Comparison of ENCODE assay signal across 18 mouse cellular contexts in genomic region chrX:13278996-13279395, GRCm38 (mm10). TPM values are rescaled to one million over a fixed set of nuclear protein-coding genes. Genes with fewer than 3 reads are reported as not detected.
DNase-seq lines count a peak whose midpoint lies in the region; ATAC-seq and TF ChIP-seq lines count a peak whose summit lies in the region.
"Had no signal": no experiment of that assay in that cellular context is flagged by ENCODE, and none has a peak within 500 bp of the region (broad histone marks: within the 10 kb centered on the region; RNA-seq: fewer than 3 reads in every experiment).

No protein-coding gene starts in this region.

- no peak overlapping the region for H3K4me2 ChIP-seq in hindbrain, postnatal 0 days (ENCODE audit: low read depth, low read length)
- peak overlapping the region; percentile 59; the same call in 1 of the 2 replicates for H3K4me2 ChIP-seq in embryonic facial prominence, embryonic 14.5 days (ENCODE audit: low read depth, low read length)
- no peak overlapping the region for H3K4me2 ChIP-seq in midbrain, embryonic 16.5 days (ENCODE audit: low read length)

- TF ChIP-seq CTCF in hindbrain, postnatal 0 days (IDR thresholded peaks at IDR 0.05; ENCODE audit: low read depth), result no peak

- H3K27ac ChIP-seq in hindbrain, embryonic 10.5 days, result peak overlapping the region; percentile 100
- H3K27ac ChIP-seq in hindbrain, postnatal 0 days, result no peak overlapping the region
- H3K27ac ChIP-seq in embryonic facial prominence, embryonic 14.5 days (replicated peaks; ENCODE audit: low read depth, low read length), result no peak overlapping the region
- peak overlapping the region; percentile 31 for H3K27ac ChIP-seq in midbrain, embryonic 16.5 days (ENCODE audit: low read length)

- H3K9me3 ChIP-seq in hindbrain, embryonic 10.5 days, result no peaks in the 10 kb centered on the region
- no peaks in the 10 kb centered on the region for H3K9me3 ChIP-seq in hindbrain, postnatal 0 days (ENCODE audit: low read length)
- no peaks in the 10 kb centered on the region for H3K9me3 ChIP-seq in embryonic facial prominence, embryonic 14.5 days (ENCODE audit: control insufficient read depth, low read length)
- H3K9me3 ChIP-seq in midbrain, embryonic 16.5 days (replicated peaks; ENCODE audit: control insufficient read depth, low read length, poor library complexity, severe bottlenecking), result no peaks in the 10 kb centered on the region
- H3K9me3 ChIP-seq: embryonic facial prominence, embryonic 12.5 days; G1E; intestine, embryonic 15.5 days; kidney, embryonic 15.5 days; limb, embryonic 15.5 days; stomach, embryonic 15.5 days had no signal

- 75% methylated on average over 17 of the region's 17 CpGs for WGBS in hindbrain, embryonic 10.5 days
- WGBS in hindbrain, postnatal 0 days, result 80% methylated on average over 17 of the region's 17 CpGs
- 82% methylated on average over 17 of the region's 17 CpGs for WGBS in embryonic facial prominence, embryonic 14.5 days
- WGBS in midbrain, embryonic 16.5 days, result 70% methylated on average over 17 of the region's 17 CpGs

- H3K27me3 ChIP-seq in hindbrain, embryonic 10.5 days (ENCODE audit: insufficient read depth, poor library complexity, severe bottlenecking), result peaks cover 18% of the 10 kb centered on the region
- no peaks in the 10 kb centered on the region for H3K27me3 ChIP-seq in hindbrain, postnatal 0 days (ENCODE audit: insufficient read depth, low read length)
- 0 out of 2 replicates have a peak, but pooled peaks cover 4% of the 10 kb centered on the region for H3K27me3 ChIP-seq in embryonic facial prominence, embryonic 14.5 days (replicated peaks; ENCODE audit: control insufficient read depth, insufficient read depth, low read length)
- no peaks in the 10 kb centered on the region for H3K27me3 ChIP-seq in midbrain, embryonic 16.5 days (ENCODE audit: control insufficient read depth, insufficient read depth, low read depth, low read length)
- H3K27me3 ChIP-seq: intestine, embryonic 15.5 days; limb, embryonic 15.5 days; stomach, embryonic 15.5 days had no signal

- peaks cover 12% of the 10 kb centered on the region; the same call in 1 of the 2 replicates for H3K4me1 ChIP-seq in hindbrain, embryonic 10.5 days (replicated peaks)
- no peaks in the 10 kb centered on the region for H3K4me1 ChIP-seq in hindbrain, postnatal 0 days (ENCODE audit: insufficient read depth, low read length)
- 0 out of 2 replicates have a peak, but pooled peaks cover 4% of the 10 kb centered on the region for H3K4me1 ChIP-seq in embryonic facial prominence, embryonic 14.5 days (ENCODE audit: control insufficient read depth, insufficient read depth, low read length)
- H3K4me1 ChIP-seq in midbrain, embryonic 16.5 days (ENCODE audit: control insufficient read depth, insufficient read depth, low read length), result peaks cover 15% of the 10 kb centered on the region
- H3K4me1 ChIP-seq: embryonic facial prominence, embryonic 12.5 days; intestine, embryonic 15.5 days; stomach, embryonic 15.5 days had no signal

- intact Hi-C loops in left cerebral cortex, postnatal 36 days (cut with DNase I), result no loop called here

- H3K9ac ChIP-seq in hindbrain, postnatal 0 days (replicated peaks; ENCODE audit: low read length), result no peak overlapping the region
- H3K9ac ChIP-seq in embryonic facial prominence, embryonic 14.5 days (ENCODE audit: low read depth, low read length), result no peak overlapping the region
- no peak overlapping the region for H3K9ac ChIP-seq in midbrain, embryonic 16.5 days (ENCODE audit: low read depth, low read length)
- H3K9ac ChIP-seq: intestine, embryonic 15.5 days; limb, embryonic 15.5 days; stomach, embryonic 15.5 days had no signal

- ATAC-seq in hindbrain, postnatal 0 days, result no peak
- no peak for ATAC-seq in embryonic facial prominence, embryonic 14.5 days (ENCODE audit: low read depth)
- no peak for ATAC-seq in midbrain, embryonic 16.5 days
- ATAC-seq: intestine, embryonic 15.5 days had no signal

- DNase-seq in hindbrain, embryonic 10.5 days (ENCODE audit: low spot score), result no peak
- DNase-seq in hindbrain, postnatal 0 days (ENCODE audit: low spot score), result no peak
- peak; percentile 61 for DNase-seq in R1 (ENCODE audit: low read depth, low spot score)
- DNase-seq in embryonic facial prominence, embryonic 14.5 days (ENCODE audit: low spot score), result no peak
- no peak for DNase-seq in right cerebral cortex, adult 2 months (ENCODE audit: low spot score in 2 of 2)
- DNase-seq in left cerebral cortex, postnatal 36 days (ENCODE audit: low spot score in 2 of 2), result no peak
- DNase-seq: cerebellum, postnatal 36 days; gastrocnemius, postnatal 25 days; heart, postnatal 14 days; retina, postnatal 1 day; thymus, adult 2 months had no signal

- no peak overlapping the region for H3K4me3 ChIP-seq in hindbrain, embryonic 10.5 days
- no peak overlapping the region for H3K4me3 ChIP-seq in hindbrain, postnatal 0 days (ENCODE audit: low read length)
- no peak overlapping the region for H3K4me3 ChIP-seq in embryonic facial prominence, embryonic 14.5 days (ENCODE audit: low read depth, low read length)
- H3K4me3 ChIP-seq in midbrain, embryonic 16.5 days (ENCODE audit: low read depth, low read length), result no peak overlapping the region
- H3K4me3 ChIP-seq: stomach, embryonic 15.5 days had no signal

- H3K36me3 ChIP-seq in hindbrain, embryonic 10.5 days, result peaks cover 8% of the 10 kb centered on the region
- H3K36me3 ChIP-seq in hindbrain, postnatal 0 days (ENCODE audit: insufficient read depth, low read length), result no peaks in the 10 kb centered on the region
- H3K36me3 ChIP-seq in embryonic facial prominence, embryonic 14.5 days (ENCODE audit: control insufficient read depth, insufficient read depth, low read length), result peaks cover 5% of the 10 kb centered on the region
- H3K36me3 ChIP-seq in midbrain, embryonic 16.5 days (ENCODE audit: control insufficient read depth, insufficient read depth, low read length), result no peaks in the 10 kb centered on the region
- H3K36me3 ChIP-seq: embryonic facial prominence, embryonic 12.5 days; intestine, embryonic 15.5 days; limb, embryonic 15.5 days; stomach, embryonic 15.5 days had no signal

RNA-seq across cellular contexts. Expression of gene Ddx3x, which starts 1.8 kb away (rescaled TPM):
- polyA plus RNA-seq in hindbrain, embryonic 10.5 days (2016; fragmentation: Nextera tagmentation; extraction: Ambion mirVana), result 102 and 144 TPM in 2 replicates
- 92.2 and 103 TPM in 2 replicates for total RNA-seq in hindbrain, postnatal 0 days (2014; rRNA removed)
- 91.7 and 110 TPM in 2 replicates for polyA plus RNA-seq in hindbrain, postnatal 0 days (2015; fragmentation: Nextera tagmentation; extraction: Ambion mirVana)
- polyA plus RNA-seq in embryonic facial prominence, embryonic 14.5 days (2014; fragmentation: Nextera tagmentation; extraction: Ambion mirVana), result 123 and 132 TPM in 2 replicates
- 97.9 and 106 TPM in 2 replicates for polyA plus RNA-seq in midbrain, embryonic 16.5 days (2015; fragmentation: Nextera tagmentation; extraction: Ambion mirVana)
- total RNA-seq in left cerebral cortex, postnatal 36 days (2021), result 100 to 1,000 TPM; 154 to 194 TPM

Comparison
In these comparisons a context has a peak if more than half of its experiments do, and no peak if none do; other contexts are left out.
1. H3K27ac ChIP-seq: peak in hindbrain, embryonic 10.5 days (single experiment) and midbrain, embryonic 16.5 days (single experiment); none in hindbrain, postnatal 0 days (single experiment) and embryonic facial prominence, embryonic 14.5 days (single experiment).